Mouse (Mus musculus): ENCODE results near the gene Gm2696. TPM values are rescaled to one million over a fixed set of nuclear protein-coding genes. Genes with fewer than 3 reads are reported as not detected.
"Not testable (repeated sequence)": the region's sequence is repeated elsewhere in the genome, so short reads cannot be mapped to it uniquely, and the experiment has no call there.

The Gm2696 gene
- total RNA-seq (2014; fragmentation: Nextera tagmentation): not detected in 2 replicates
- not detected in 2 replicates for total RNA-seq (2017)

DNA sequence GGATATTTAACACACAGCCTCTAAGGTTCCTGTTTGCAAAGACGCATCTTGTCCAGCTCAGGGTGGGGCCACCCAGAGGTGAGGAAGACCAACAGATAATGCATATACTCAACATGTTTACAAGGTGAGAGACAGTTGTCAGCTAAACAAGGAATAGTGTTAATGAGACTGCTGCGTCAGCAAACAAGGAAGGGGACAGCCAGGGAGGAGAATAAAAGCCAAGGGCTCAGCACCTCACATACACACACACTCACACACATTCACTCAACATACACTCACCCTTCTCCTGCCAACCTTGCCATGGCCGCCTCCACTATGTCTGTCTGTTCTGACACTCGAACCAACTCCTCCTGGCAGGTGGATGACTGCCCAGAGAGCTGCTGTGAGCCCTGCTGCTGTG, at the start of gene Gm2696:
Gene Gm2696, plus strand, starts transcription at position 301 of the 400 bp plus-strand sequence.
- no peak for ATAC-seq (replicated peaks; ENCODE audit: poor library complexity, severe bottlenecking)

DNA sequence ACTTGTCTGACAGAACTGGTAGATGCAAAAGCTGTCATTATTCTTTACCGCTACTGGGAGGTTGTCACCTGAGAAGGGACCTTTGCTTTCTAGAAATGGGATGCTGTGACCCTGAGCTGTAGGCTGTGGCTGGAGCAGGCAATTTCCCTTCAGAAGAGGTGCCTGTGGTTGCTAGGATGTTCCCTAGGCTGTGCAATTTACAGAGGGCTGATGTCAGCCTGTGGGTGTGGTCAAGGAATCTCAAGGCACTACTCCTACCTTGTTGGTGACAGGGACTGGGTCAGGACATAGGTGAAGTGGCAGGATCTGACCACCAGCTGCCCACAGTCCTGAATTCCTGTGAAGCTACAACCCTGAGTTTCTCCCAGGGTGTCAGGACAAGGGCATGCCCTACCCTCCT, 44.8 kb upstream of the Gm2696 start:
- no peak for ATAC-seq (replicated peaks; ENCODE audit: poor library complexity, severe bottlenecking)

DNA sequence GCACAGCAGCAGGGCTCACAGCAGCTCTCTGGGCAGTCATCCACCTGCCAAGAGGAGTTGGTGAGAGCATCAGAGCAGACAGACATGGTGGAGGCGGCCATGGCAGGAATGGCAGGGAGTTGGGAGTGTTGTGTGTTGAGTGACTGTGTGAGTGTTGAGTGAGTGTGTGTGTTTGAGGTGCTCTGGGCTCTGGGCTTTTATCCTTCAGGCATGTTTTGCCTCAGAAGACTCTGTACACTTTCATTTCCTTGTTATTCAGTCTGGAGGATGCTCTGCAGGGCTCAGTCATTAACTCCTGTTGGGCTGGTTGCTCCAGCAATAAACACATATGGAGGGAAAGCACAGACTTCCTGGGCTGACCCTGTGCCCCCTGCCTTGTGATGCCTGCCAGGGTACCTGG, 43.3 kb upstream of the Gm2696 start, which contains the start of gene Gm3238:
Gene Gm3238, minus strand, starts transcription at position 101 of the 400 bp plus-strand sequence.
- ATAC-seq (replicated peaks; ENCODE audit: poor library complexity, severe bottlenecking): not testable (repeated sequence)

DNA sequence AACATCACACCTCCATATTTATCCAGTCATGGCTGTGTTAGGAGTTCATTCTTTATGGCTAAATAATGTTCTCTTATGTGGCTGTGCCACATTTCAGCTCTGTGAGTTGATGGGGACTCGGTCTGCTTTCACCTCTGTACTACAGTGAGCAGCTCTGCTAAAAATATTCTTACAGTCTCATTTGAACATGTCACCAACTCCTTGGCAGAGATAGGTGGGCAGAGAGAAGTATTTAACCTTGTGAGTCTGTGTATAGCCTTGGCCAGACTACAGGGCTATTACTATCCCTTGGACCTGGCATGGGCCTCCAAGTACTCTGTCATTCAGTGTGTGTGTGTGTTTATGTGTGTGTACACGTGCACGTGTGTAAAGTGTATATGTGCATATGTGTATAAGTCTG, 42.3 kb upstream of the Gm2696 start:
- ATAC-seq (replicated peaks; ENCODE audit: poor library complexity, severe bottlenecking): not testable (repeated sequence)

DNA sequence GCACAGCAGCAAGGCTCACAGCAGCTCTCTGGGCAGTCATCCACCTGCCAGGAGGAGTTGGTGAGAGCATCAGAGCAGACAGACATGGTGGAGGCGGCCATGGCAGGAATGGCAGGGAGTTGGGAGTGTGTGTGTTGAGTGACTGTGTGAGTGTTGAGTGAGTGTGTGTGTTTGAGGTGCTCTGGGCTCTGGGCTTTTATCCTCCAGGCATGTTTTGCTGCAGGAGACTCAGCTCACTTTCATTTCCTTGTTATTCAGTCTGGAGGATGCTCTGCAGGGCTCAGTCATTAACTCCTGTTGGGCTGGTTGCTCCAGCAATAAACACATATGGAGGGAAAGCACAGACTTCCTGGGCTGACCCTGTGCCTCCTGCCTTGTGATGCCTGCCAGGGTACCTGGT, 37.6 kb upstream of the Gm2696 start, which contains the start of gene Gm7138:
Gene Gm7138, minus strand, starts transcription at position 101 of the 400 bp plus-strand sequence.
- ATAC-seq (replicated peaks; ENCODE audit: poor library complexity, severe bottlenecking): not testable (repeated sequence)

DNA sequence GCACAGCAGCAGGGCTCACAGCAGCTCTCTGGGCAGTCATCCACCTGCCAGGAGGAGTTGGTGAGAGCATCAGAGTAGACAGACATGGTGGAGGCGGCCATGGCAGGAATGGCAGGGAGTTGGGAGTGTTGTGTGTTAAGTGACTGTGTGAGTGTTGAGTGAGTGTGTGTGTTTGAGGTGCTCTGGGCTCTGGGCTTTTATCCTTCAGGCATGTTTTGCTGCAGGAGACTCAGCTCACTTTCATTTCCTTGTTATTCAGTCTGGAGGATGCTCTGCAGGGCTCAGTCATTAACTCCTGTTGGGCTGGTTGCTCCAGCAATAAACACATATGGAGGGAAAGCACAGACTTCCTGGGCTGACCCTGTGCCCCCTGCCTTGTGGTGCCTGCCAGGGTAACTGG, 32.0 kb upstream of the Gm2696 start, which contains the start of gene Gm3250:
Gene Gm3250, minus strand, starts transcription at position 101 of the 400 bp plus-strand sequence.
- not testable (repeated sequence) for ATAC-seq (replicated peaks; ENCODE audit: poor library complexity, severe bottlenecking)

GRCm38 (mm10) chr10:77783396-77783795, 31.1 kb upstream of the Gm2696 start:
- not testable (repeated sequence) for ATAC-seq (replicated peaks; ENCODE audit: poor library complexity, severe bottlenecking)

DNA sequence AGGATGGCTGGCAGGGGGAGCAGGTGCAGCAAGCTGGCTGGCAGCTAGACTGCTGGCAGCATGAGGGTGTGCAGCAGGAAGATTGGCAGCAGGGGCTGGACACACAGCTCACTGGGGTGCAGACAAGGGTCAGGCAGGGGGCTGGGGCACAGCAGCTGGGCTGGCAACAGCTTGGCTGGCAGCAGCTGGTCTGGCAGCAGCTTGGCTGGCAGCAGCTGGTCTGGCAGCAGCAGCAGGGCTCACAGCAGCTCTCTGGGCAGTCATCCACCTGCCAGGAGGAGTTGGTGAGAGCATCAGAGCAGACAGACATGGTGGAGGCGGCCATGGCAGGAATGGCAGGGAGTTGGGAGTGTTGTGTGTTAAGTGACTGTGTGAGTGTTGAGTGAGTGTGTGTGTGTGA, 26.6 kb upstream of the Gm2696 start, which contains the start of gene Gm7137:
Gene Gm7137, minus strand, starts transcription at position 325 of the 400 bp plus-strand sequence.
- not testable (repeated sequence) for ATAC-seq (replicated peaks; ENCODE audit: poor library complexity, severe bottlenecking)

- ATAC-seq (replicated peaks; ENCODE audit: poor library complexity, severe bottlenecking): no peak
Measured at GRCm38 (mm10) chr10:77788621-77789020, 25.9 kb upstream of the Gm2696 start.

DNA sequence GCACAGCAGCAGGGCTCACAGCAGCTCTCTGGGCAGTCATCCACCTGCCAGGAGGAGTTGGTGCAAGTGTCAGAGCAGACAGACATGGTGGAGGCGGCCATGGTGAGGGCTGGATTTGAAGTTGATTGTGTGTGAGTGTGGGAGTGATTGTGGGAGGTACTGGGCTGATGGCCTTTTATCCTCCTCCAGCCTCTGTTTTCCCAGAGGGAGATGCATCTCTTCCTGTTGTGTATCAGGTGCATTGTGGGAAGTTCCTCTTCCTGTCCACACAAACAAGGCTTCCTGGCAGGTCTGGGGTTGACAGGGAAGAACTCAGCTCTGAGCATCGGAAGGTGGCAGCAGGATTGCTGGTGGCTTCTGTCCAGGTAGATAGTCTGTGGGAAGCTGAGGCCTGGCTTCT, 19.5 kb upstream of the Gm2696 start, which contains the start of gene Gm9639:
Gene Gm9639, minus strand, starts transcription at position 101 of the 400 bp plus-strand sequence.
- no peak for ATAC-seq (replicated peaks; ENCODE audit: poor library complexity, severe bottlenecking)

- no peak for ATAC-seq (replicated peaks; ENCODE audit: poor library complexity, severe bottlenecking)
Measured at GRCm38 (mm10) chr10:77797677-77798076, 16.8 kb upstream of the Gm2696 start.

DNA sequence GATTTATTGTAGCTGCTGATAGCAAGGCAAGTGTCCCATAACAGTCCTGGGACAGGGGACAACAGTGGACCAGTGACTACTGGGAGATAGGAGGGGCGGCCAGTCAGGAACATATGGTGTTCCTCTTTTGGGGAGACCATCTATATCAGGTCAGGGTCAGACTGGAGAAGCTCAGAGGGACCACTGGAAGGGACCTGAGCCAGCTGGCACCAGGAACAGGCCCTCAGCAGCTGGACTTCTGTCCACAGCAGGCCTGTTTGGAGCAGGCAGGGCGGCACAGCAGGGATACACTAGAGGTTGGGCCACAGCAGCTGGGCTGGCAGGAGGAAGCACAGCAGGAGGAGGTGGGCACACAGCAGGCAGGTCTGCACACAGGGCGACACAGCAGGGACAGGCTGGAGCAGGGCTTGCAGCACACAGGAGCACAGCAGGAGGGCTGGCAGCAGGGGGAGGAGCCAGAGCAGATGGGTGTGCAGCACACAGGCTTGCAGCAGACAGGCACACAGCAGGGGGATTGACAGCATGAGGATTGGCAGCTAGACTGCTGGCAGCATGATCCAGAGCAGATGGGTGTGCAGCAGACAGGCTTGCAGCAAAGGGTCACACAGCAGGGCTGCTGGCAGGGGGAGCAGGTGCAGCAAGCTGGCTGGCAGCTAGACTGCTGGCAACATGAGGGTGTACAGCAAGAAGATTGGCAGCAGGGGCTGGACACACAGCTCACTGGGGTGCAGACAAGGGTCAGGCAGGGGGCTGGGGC, 16.1 kb upstream of the Gm2696 start:
- ATAC-seq (replicated peaks; ENCODE audit: poor library complexity, severe bottlenecking): not testable (repeated sequence)

DNA sequence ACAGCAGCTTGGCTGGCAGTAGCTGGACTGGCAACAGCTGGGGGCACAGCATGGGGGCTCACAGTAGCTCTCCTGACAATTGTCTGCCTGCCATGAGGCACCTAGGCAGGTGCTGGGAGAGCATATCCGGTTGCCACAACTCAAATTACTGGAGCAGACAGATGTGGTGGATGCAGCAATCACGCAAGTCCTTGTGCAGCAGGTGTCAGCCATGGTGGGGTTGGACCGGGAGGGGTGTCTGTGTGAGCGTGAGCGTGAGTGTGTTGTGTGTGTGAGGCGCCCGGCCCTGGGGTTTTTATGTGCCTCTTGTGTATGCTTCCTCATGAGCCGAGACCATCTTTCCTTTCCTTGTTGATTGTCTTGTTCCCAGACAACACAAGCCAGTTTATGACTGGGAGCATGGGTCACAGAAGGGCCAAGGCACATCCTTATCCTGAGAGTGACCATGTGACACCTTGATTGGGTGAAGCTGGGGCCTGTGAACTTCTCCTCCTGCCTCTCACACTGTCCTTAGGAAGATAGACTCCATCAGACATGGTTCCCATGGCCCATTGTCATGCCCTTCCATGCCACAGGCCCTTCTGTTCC, 15.5 kb upstream of the Gm2696 start, which contains the start of gene Gm19668:
Gene Gm19668, minus strand, starts transcription at position 213 of the 588 bp plus-strand sequence.
- ATAC-seq (replicated peaks; ENCODE audit: poor library complexity, severe bottlenecking): no peak

DNA sequence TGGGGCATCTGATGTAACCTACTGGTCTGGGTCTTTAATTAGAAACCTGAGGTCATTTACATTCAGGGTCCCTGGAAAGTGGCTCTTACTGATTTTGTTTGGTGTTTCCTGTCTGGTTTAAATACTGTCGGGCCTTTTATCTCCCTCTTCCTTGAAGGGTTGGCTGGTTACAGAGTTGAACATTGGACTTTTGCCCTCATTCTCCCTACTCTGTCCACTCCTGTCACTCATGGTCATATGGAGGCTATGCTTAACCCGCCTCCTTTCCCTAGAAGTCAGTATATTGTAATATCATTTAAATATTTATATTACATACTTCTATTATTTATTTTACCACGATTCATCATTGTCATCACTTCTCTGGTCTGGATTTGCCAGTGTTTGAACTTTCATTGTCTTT, 10.4 kb upstream of the Gm2696 start:
- ATAC-seq (replicated peaks; ENCODE audit: poor library complexity, severe bottlenecking): no peak

GRCm38 (mm10) chr10:77811743-77812142, 2.7 kb upstream of the Gm2696 start, which contains the start of gene Gm9507:
TSS of gene Gm9507 (minus strand) at chr10:77811843.
- ATAC-seq (replicated peaks; ENCODE audit: poor library complexity, severe bottlenecking): no peak

GRCm38 (mm10) chr10:77815514-77815913, 1.0 kb downstream of the Gm2696 start:
- ATAC-seq (replicated peaks; ENCODE audit: poor library complexity, severe bottlenecking): no peak; the same call in 1 of the 2 replicates

GRCm38 (mm10) chr10:77818523-77818922, 4.0 kb downstream of the Gm2696 start:
- ATAC-seq (replicated peaks; ENCODE audit: poor library complexity, severe bottlenecking): no peak

GRCm38 (mm10) chr10:77819203-77819602, 4.7 kb downstream of the Gm2696 start:
- no peak for ATAC-seq (replicated peaks; ENCODE audit: poor library complexity, severe bottlenecking)

GRCm38 (mm10) chr10:77826951-77827350, 12.5 kb downstream of the Gm2696 start, which contains the start of gene Krtap10-4:
TSS of gene Krtap10-4 (minus strand) at chr10:77827095.
- no peak for ATAC-seq (replicated peaks; ENCODE audit: poor library complexity, severe bottlenecking)

DNA sequence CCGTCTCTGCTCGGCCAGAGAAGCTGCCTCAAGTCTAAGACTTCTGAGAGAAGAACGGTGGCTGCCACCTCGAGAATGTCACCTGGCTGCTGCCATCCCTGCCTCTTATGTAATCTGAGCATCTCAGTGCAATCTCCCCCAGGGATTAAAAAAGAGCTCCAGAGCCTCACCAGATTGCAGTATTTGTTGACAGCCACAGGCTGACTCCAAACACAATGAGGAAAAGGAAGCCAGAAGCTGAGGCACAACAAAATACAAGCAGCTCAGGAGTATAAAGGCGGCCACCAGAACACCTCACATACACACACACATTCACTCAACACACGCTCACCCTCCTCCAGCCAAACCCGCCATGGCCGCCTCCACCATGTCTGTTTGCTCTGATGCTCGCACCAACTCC, 21.2 kb downstream of the Gm2696 start, which contains the start of gene Krtap10-10:
Gene Krtap10-10, plus strand, starts transcription at position 301 of the 400 bp plus-strand sequence.
- ATAC-seq (replicated peaks; ENCODE audit: poor library complexity, severe bottlenecking): no peak

GRCm38 (mm10) chr10:77839006-77839405, 24.5 kb downstream of the Gm2696 start:
- ATAC-seq (replicated peaks; ENCODE audit: poor library complexity, severe bottlenecking): no peak
